Mouse (Mus musculus): ENCODE data around the gene Tril. TPM values are rescaled to one million over a fixed set of nuclear protein-coding genes. Genes with fewer than 3 reads are reported as not detected.

Gene Tril
- polyA plus RNA-seq, 1 experiment: 2.3 TPM

GRCm38 (mm10) chr6:53781171-53781570 is 39.5 kb downstream of the Tril start:
- DNase-seq (ENCODE audit: low read depth in 1 of 2, low spot score in 2 of 2): peak; percentile 17 to 22
- no peaks in the 10 kb centered on the region for H3K36me3 ChIP-seq (ENCODE audit: control insufficient read depth, insufficient read depth, low read length)
- no peaks in the 10 kb centered on the region for H3K4me1 ChIP-seq (ENCODE audit: control insufficient read depth, insufficient read depth, insufficient read length)
- H3K27ac ChIP-seq (ENCODE audit: insufficient read depth, low read length): no peak overlapping the region
- no peaks in the 10 kb centered on the region for H3K27me3 ChIP-seq (ENCODE audit: control insufficient read depth, insufficient read depth, low read length)
- no peak overlapping the region for H3K4me3 ChIP-seq (ENCODE audit: extremely low read depth, insufficient read depth, insufficient read length)
- WGBS: 7% methylated on average over 4 of the region's 4 CpGs
- peak; percentile 33; the same call in 1 of the 2 replicates for TF ChIP-seq CTCF (IDR thresholded peaks at IDR 0.05; ENCODE audit: extremely low read depth, insufficient read depth, insufficient read length, insufficient replicate concordance)
- TF ChIP-seq POLR2A (IDR thresholded peaks at IDR 0.05; ENCODE audit: low read depth, low read length): no peak

- 91% methylated on average over 5 of the region's 5 CpGs for WGBS
- Histone ChIP-seq H3K27me3 (ENCODE audit: control insufficient read depth, insufficient read depth, low read length) (no peaks in the 10 kb centered on the region), H3K36me3 (ENCODE audit: control insufficient read depth, insufficient read depth, low read length) (no peaks in the 10 kb centered on the region), H3K27ac (ENCODE audit: insufficient read depth, low read length) (no peak overlapping the region), H3K4me3 (ENCODE audit: extremely low read depth, insufficient read depth, insufficient read length) (no peak overlapping the region), H3K4me1 (ENCODE audit: control insufficient read depth, insufficient read depth, insufficient read length) (no peaks in the 10 kb centered on the region)
- no peak for DNase-seq (ENCODE audit: low read depth in 1 of 2, low spot score in 2 of 2)
- TF ChIP-seq POLR2A (IDR thresholded peaks at IDR 0.05; ENCODE audit: low read depth, low read length) (no peak), CTCF (IDR thresholded peaks at IDR 0.05; ENCODE audit: extremely low read depth, insufficient read depth, insufficient read length, insufficient replicate concordance) (no peak)
Observed at GRCm38 (mm10) chr6:53780008-53780407, 40.6 kb downstream of the Tril start.

- H3K4me1 ChIP-seq (ENCODE audit: control insufficient read depth, insufficient read depth, insufficient read length): no peaks in the 10 kb centered on the region
- no peak overlapping the region for H3K27ac ChIP-seq (ENCODE audit: insufficient read depth, low read length)
- 80% methylated on average over 7 of the region's 7 CpGs for WGBS
- no peak overlapping the region for H3K4me3 ChIP-seq (ENCODE audit: extremely low read depth, insufficient read depth, insufficient read length)
- TF ChIP-seq CTCF (IDR thresholded peaks at IDR 0.05; ENCODE audit: extremely low read depth, insufficient read depth, insufficient read length, insufficient replicate concordance): no peak
- no peak for TF ChIP-seq POLR2A (IDR thresholded peaks at IDR 0.05; ENCODE audit: low read depth, low read length)
- H3K36me3 ChIP-seq (ENCODE audit: control insufficient read depth, insufficient read depth, low read length): no peaks in the 10 kb centered on the region
- H3K27me3 ChIP-seq (ENCODE audit: control insufficient read depth, insufficient read depth, low read length): no peaks in the 10 kb centered on the region
- DNase-seq (ENCODE audit: low read depth in 1 of 2, low spot score in 2 of 2): no peak
Observed at GRCm38 (mm10) chr6:53779526-53779925, 41.1 kb downstream of the Tril start.

- H3K27me3 ChIP-seq (ENCODE audit: control insufficient read depth, insufficient read depth, low read length): no peaks in the 10 kb centered on the region
- TF ChIP-seq CTCF (IDR thresholded peaks at IDR 0.05; ENCODE audit: extremely low read depth, insufficient read depth, insufficient read length, insufficient replicate concordance) (no peak), POLR2A (IDR thresholded peaks at IDR 0.05; ENCODE audit: low read depth, low read length) (no peak)
- H3K27ac ChIP-seq (ENCODE audit: insufficient read depth, low read length): no peak overlapping the region
- no peaks in the 10 kb centered on the region for H3K36me3 ChIP-seq (ENCODE audit: control insufficient read depth, insufficient read depth, low read length)
- no peak for DNase-seq (ENCODE audit: low read depth in 1 of 2, low spot score in 2 of 2)
- 72% methylated on average over 8 of the region's 8 CpGs for WGBS
- H3K4me1 ChIP-seq (ENCODE audit: control insufficient read depth, insufficient read depth, insufficient read length): no peaks in the 10 kb centered on the region
- H3K4me3 ChIP-seq (ENCODE audit: extremely low read depth, insufficient read depth, insufficient read length): no peak overlapping the region
Observed at GRCm38 (mm10) chr6:53778424-53778955, 42.1 kb downstream of the Tril start.

GRCm38 (mm10) chr6:53768275-53768674 is 52.4 kb downstream of the Tril start:
- Histone ChIP-seq H3K27me3 (ENCODE audit: control insufficient read depth, insufficient read depth, low read length) (no peaks in the 10 kb centered on the region), H3K27ac (ENCODE audit: insufficient read depth, low read length) (no peak overlapping the region), H3K36me3 (ENCODE audit: control insufficient read depth, insufficient read depth, low read length) (no peaks in the 10 kb centered on the region), H3K4me3 (ENCODE audit: extremely low read depth, insufficient read depth, insufficient read length) (no peak overlapping the region), H3K4me1 (ENCODE audit: control insufficient read depth, insufficient read depth, insufficient read length) (no peaks in the 10 kb centered on the region)
- WGBS: 96% methylated on average over 4 of the region's 4 CpGs
- TF ChIP-seq POLR2A (IDR thresholded peaks at IDR 0.05; ENCODE audit: low read depth, low read length): no peak
- no peak for TF ChIP-seq CTCF (IDR thresholded peaks at IDR 0.05; ENCODE audit: extremely low read depth, insufficient read depth, insufficient read length, insufficient replicate concordance)
- no peak for DNase-seq (ENCODE audit: low read depth in 1 of 2, low spot score in 2 of 2)

- Histone ChIP-seq H3K27ac (ENCODE audit: insufficient read depth, low read length) (no peak overlapping the region), H3K27me3 (ENCODE audit: control insufficient read depth, insufficient read depth, low read length) (no peaks in the 10 kb centered on the region), H3K4me3 (ENCODE audit: extremely low read depth, insufficient read depth, insufficient read length) (no peak overlapping the region), H3K4me1 (ENCODE audit: control insufficient read depth, insufficient read depth, insufficient read length) (no peaks in the 10 kb centered on the region), H3K36me3 (ENCODE audit: control insufficient read depth, insufficient read depth, low read length) (no peaks in the 10 kb centered on the region)
- WGBS: 52% methylated on average over 10 of the region's 10 CpGs
- TF ChIP-seq POLR2A (IDR thresholded peaks at IDR 0.05; ENCODE audit: low read depth, low read length) (no peak), CTCF (IDR thresholded peaks at IDR 0.05; ENCODE audit: extremely low read depth, insufficient read depth, insufficient read length, insufficient replicate concordance) (no peak)
- DNase-seq (ENCODE audit: low read depth in 1 of 2, low spot score in 2 of 2): no peak
Observed at GRCm38 (mm10) chr6:53766243-53766915, 54.3 kb downstream of the Tril start.

- no peaks in the 10 kb centered on the region for H3K27me3 ChIP-seq (ENCODE audit: control insufficient read depth, insufficient read depth, low read length)
- TF ChIP-seq POLR2A (IDR thresholded peaks at IDR 0.05; ENCODE audit: low read depth, low read length): no peak
- no peak for TF ChIP-seq CTCF (IDR thresholded peaks at IDR 0.05; ENCODE audit: extremely low read depth, insufficient read depth, insufficient read length, insufficient replicate concordance)
- H3K36me3 ChIP-seq (ENCODE audit: control insufficient read depth, insufficient read depth, low read length): no peaks in the 10 kb centered on the region
- DNase-seq (ENCODE audit: low read depth in 1 of 2, low spot score in 2 of 2): no peak
- 73% methylated on average over 8 of the region's 8 CpGs for WGBS
- H3K27ac ChIP-seq (ENCODE audit: insufficient read depth, low read length): no peak overlapping the region
- no peaks in the 10 kb centered on the region for H3K4me1 ChIP-seq (ENCODE audit: control insufficient read depth, insufficient read depth, insufficient read length)
- no peak overlapping the region for H3K4me3 ChIP-seq (ENCODE audit: extremely low read depth, insufficient read depth, insufficient read length)
Observed at GRCm38 (mm10) chr6:53765731-53766130, 54.9 kb downstream of the Tril start.

Other genes starting within 250 kb of the Tril start
- not detected in 2 replicates for gene Cpvl, start 157.8 kb upstream of the Tril start, polyA plus RNA-seq (2012; rRNA removed)
- gene Chn2, start 218.7 kb upstream of the Tril start, polyA plus RNA-seq (2012; rRNA removed): 8.4 and 11.8 TPM in 2 replicates

All from spleen, adult 2 months (tissue).